28 mouse cellular contexts compared by ENCODE assay signal in genomic region chr1:106814864-106815263, GRCm38 (mm10). TPM values are rescaled to one million over a fixed set of nuclear protein-coding genes. Genes with fewer than 3 reads are reported as not detected.
A peak's percentile ranks its signal among the peaks of the same experiment; 100 is the strongest.
DNase-seq lines count a peak whose midpoint lies in the region; ATAC-seq and TF ChIP-seq lines count a peak whose summit lies in the region.
"Had no signal": no experiment of that assay in that cellular context is flagged by ENCODE, and none has a peak within 500 bp of the region (broad histone marks: within the 10 kb centered on the region; RNA-seq: fewer than 3 reads in every experiment).

No protein-coding gene starts in this region.

- ATAC-seq in intestine, postnatal 0 days, result no peak
- ATAC-seq: activated CD4-positive, CD25-positive, alpha-beta regulatory T cell, adult 4 months; forebrain, embryonic 15.5 days had no signal

- no peaks in the 10 kb centered on the region for H3K79me2 ChIP-seq in macrophage (ENCODE audit: inconsistent target)

- H3K9me3 ChIP-seq in intestine, postnatal 0 days (ENCODE audit: control insufficient read depth), result no peaks in the 10 kb centered on the region
- no peaks in the 10 kb centered on the region for H3K9me3 ChIP-seq in hindbrain, embryonic 10.5 days
- H3K9me3 ChIP-seq: embryonic facial prominence, embryonic 10.5 days; embryonic facial prominence, embryonic 13.5 days; forebrain, embryonic 12.5 days; forebrain, embryonic 15.5 days; heart, embryonic 10.5 days; heart, embryonic 13.5 days; hindbrain, embryonic 12.5 days; hindbrain, embryonic 15.5 days had no signal

- TF ChIP-seq POLR2A in bone marrow macrophage, adult 2 months (IDR thresholded peaks at IDR 0.05; ENCODE audit: borderline replicate concordance, low read depth, low read length), result no peak

- no peaks in the 10 kb centered on the region for H3K27me3 ChIP-seq in intestine, postnatal 0 days (replicated peaks; ENCODE audit: control insufficient read depth, insufficient read depth, low read length)
- H3K27me3 ChIP-seq in hindbrain, embryonic 10.5 days (ENCODE audit: insufficient read depth, poor library complexity, severe bottlenecking), result no peaks in the 10 kb centered on the region
- H3K27me3 ChIP-seq: embryonic facial prominence, embryonic 13.5 days; forebrain, embryonic 12.5 days; forebrain, embryonic 15.5 days; heart, embryonic 13.5 days; hindbrain, embryonic 12.5 days; hindbrain, embryonic 15.5 days had no signal

- peak overlapping the region; percentile 27; the same call in 1 of the 2 replicates for H3K4me3 ChIP-seq in bone marrow macrophage, adult 2 months (ENCODE audit: insufficient read depth, low read length)
- no peak overlapping the region; the same call in 1 of the 2 replicates for H3K4me3 ChIP-seq in macrophage (ENCODE audit: inconsistent target)
- H3K4me3 ChIP-seq in intestine, postnatal 0 days (ENCODE audit: low read depth, low read length), result no peak overlapping the region
- H3K4me3 ChIP-seq in hindbrain, embryonic 10.5 days, result no peak overlapping the region
- H3K4me3 ChIP-seq: embryonic facial prominence, embryonic 10.5 days; embryonic facial prominence, embryonic 13.5 days; erythroblast, embryonic 14.5 days; forebrain, embryonic 12.5 days; forebrain, embryonic 15.5 days; heart, adult 2 months; heart, embryonic 10.5 days; heart, embryonic 13.5 days; hindbrain, embryonic 12.5 days; hindbrain, embryonic 15.5 days had no signal

- peak overlapping the region; percentile 62 for H3K27ac ChIP-seq in bone marrow macrophage, adult 2 months (ENCODE audit: insufficient read depth, low read depth, low read length)
- peak overlapping the region; percentile 51 for H3K27ac ChIP-seq in macrophage
- H3K27ac ChIP-seq in intestine, postnatal 0 days (ENCODE audit: low read depth, low read length), result no peak overlapping the region
- no peak overlapping the region for H3K27ac ChIP-seq in hindbrain, embryonic 10.5 days
- H3K27ac ChIP-seq: embryonic facial prominence, embryonic 10.5 days; embryonic facial prominence, embryonic 13.5 days; forebrain, embryonic 12.5 days; forebrain, embryonic 15.5 days; heart, adult 2 months; heart, embryonic 10.5 days; heart, embryonic 13.5 days; hindbrain, embryonic 12.5 days; hindbrain, embryonic 15.5 days had no signal

- WGBS in macrophage (ENCODE audit: missing documents), result 16% methylated on average over 5 of the region's 5 CpGs
- WGBS in intestine, postnatal 0 days, result 57% methylated on average over 5 of the region's 5 CpGs
- 72% methylated on average over 5 of the region's 5 CpGs for WGBS in hindbrain, embryonic 10.5 days

- peaks cover 14% of the 10 kb centered on the region for H3K4me1 ChIP-seq in bone marrow macrophage, adult 2 months (ENCODE audit: control insufficient read depth, insufficient read depth, low read length)
- H3K4me1 ChIP-seq in intestine, postnatal 0 days (replicated peaks; ENCODE audit: control insufficient read depth, insufficient read depth, low read length), result no peaks in the 10 kb centered on the region
- no peaks in the 10 kb centered on the region for H3K4me1 ChIP-seq in hindbrain, embryonic 10.5 days (replicated peaks)
- H3K4me1 ChIP-seq: embryonic facial prominence, embryonic 10.5 days; embryonic facial prominence, embryonic 13.5 days; forebrain, embryonic 12.5 days; forebrain, embryonic 15.5 days; heart, embryonic 10.5 days; heart, embryonic 13.5 days; hindbrain, embryonic 12.5 days; hindbrain, embryonic 15.5 days had no signal

- no peak for TF ChIP-seq CTCF in bone marrow macrophage, adult 2 months (IDR thresholded peaks at IDR 0.05; ENCODE audit: low read depth, low read length)
- TF ChIP-seq CTCF in intestine, postnatal 0 days (IDR thresholded peaks at IDR 0.05; ENCODE audit: low read depth), result no peak

- H3K9ac ChIP-seq in intestine, postnatal 0 days (ENCODE audit: low read depth, low read length), result no peak overlapping the region
- H3K9ac ChIP-seq: embryonic facial prominence, embryonic 13.5 days; forebrain, embryonic 12.5 days; forebrain, embryonic 15.5 days; heart, embryonic 13.5 days; hindbrain, embryonic 12.5 days; hindbrain, embryonic 15.5 days had no signal

- DNase-seq in 3T3-L1 (ENCODE audit: low read depth, low spot score), result peak; percentile 42
- DNase-seq in layer of hippocampus, postnatal 10 days (ENCODE audit: low spot score in 2 of 2), result no peak
- DNase-seq in hindbrain, embryonic 10.5 days (ENCODE audit: low spot score), result no peak
- DNase-seq: adrenal gland, postnatal 10 days; adrenal gland, postnatal 36 days; cerebellum, adult 11 months; cerebellum, adult 2 months; cerebellum, adult 9-11 months; embryo, embryonic 11 days; gastrocnemius, postnatal 25 days; heart, adult 2 months; heart, postnatal 14 days; heart, postnatal 4 days; kidney, adult 11 months had no signal

- H3K4me2 ChIP-seq in intestine, postnatal 0 days (replicated peaks; ENCODE audit: low read depth), result no peak overlapping the region
- H3K4me2 ChIP-seq: embryonic facial prominence, embryonic 13.5 days; forebrain, embryonic 12.5 days; forebrain, embryonic 15.5 days; heart, embryonic 13.5 days; hindbrain, embryonic 12.5 days; hindbrain, embryonic 15.5 days had no signal

- H3K36me3 ChIP-seq in macrophage (ENCODE audit: inconsistent target), result no peaks in the 10 kb centered on the region
- H3K36me3 ChIP-seq in intestine, postnatal 0 days (ENCODE audit: control insufficient read depth, insufficient read depth), result no peaks in the 10 kb centered on the region
- H3K36me3 ChIP-seq in hindbrain, embryonic 10.5 days, result no peaks in the 10 kb centered on the region
- H3K36me3 ChIP-seq: embryonic facial prominence, embryonic 10.5 days; embryonic facial prominence, embryonic 13.5 days; forebrain, embryonic 12.5 days; forebrain, embryonic 15.5 days; heart, embryonic 10.5 days; heart, embryonic 13.5 days; hindbrain, embryonic 12.5 days; hindbrain, embryonic 15.5 days had no signal

RNA-seq across cellular contexts. Expression of gene Vps4b, which starts 18.3 kb away (rescaled TPM):
- 112 and 127 TPM in 2 replicates for polyA plus RNA-seq in bone marrow macrophage, adult 2 months (2012; ENCODE audit: insufficient read depth, insufficient read length, missing spikeins)
- total RNA-seq in macrophage (2018; cell fraction: chromatin; rRNA removed), result 100 to 1,000 TPM; 131 to 448 (median 234) TPM
- total RNA-seq in macrophage (2018; cell fraction: cytosol; rRNA removed), result 100 to 1,000 TPM; 102 to 127 (median 114) TPM
- total RNA-seq in macrophage (2018; cell fraction: nucleus; rRNA removed), result 100 to 1,000 TPM; 118 to 228 (median 151) TPM
- polyA plus RNA-seq in macrophage (2018), result 90.5 to 143 TPM (median 103 TPM) in 3 replicates
- polyA plus RNA-seq in intestine, postnatal 0 days (2015; fragmentation: Nextera tagmentation; extraction: Ambion mirVana), result 60.9 and 61.1 TPM in 2 replicates
- 10 to 100 TPM; 48.0 to 54.3 TPM for total RNA-seq in layer of hippocampus, postnatal 10 days (2021)
- polyA plus RNA-seq in hindbrain, embryonic 10.5 days (2016; fragmentation: Nextera tagmentation; extraction: Ambion mirVana), result 58.1 and 64.5 TPM in 2 replicates

RNA-seq across cellular contexts. Expression of gene Serpinb5, which starts 46.1 kb away (rescaled TPM):
- polyA plus RNA-seq in bone marrow macrophage, adult 2 months (2012; ENCODE audit: insufficient read depth, insufficient read length, missing spikeins), result not detected in 2 replicates
- not detected for total RNA-seq in macrophage (2018; cell fraction: chromatin; rRNA removed)
- not detected for total RNA-seq in macrophage (2018; cell fraction: cytosol; rRNA removed)
- not detected for total RNA-seq in macrophage (2018; cell fraction: nucleus; rRNA removed)
- not detected in 3 replicates for polyA plus RNA-seq in macrophage (2018)
- 0.38 and 0.75 TPM in 2 replicates for polyA plus RNA-seq in intestine, postnatal 0 days (2015; fragmentation: Nextera tagmentation; extraction: Ambion mirVana)
- total RNA-seq in layer of hippocampus, postnatal 10 days (2021), result not detected
- polyA plus RNA-seq in hindbrain, embryonic 10.5 days (2016; fragmentation: Nextera tagmentation; extraction: Ambion mirVana), result not detected in 2 replicates
- total RNA-seq: adrenal gland, postnatal 10 days; adrenal gland, postnatal 36 days; gastrocnemius, adult 8-10 months; gastrocnemius, postnatal 25 days; heart, adult 2 months; heart, postnatal 4 days had no signal
- polyA plus RNA-seq: activated CD4-positive, CD25-positive, alpha-beta regulatory T cell, adult 4 months; embryonic facial prominence, embryonic 10.5 days; erythroblast, embryonic 14.5 days; forebrain, embryonic 15.5 days; heart, embryonic 10.5 days; heart, embryonic 13.5 days had no signal

RNA-seq across cellular contexts. Expression of gene Kdsr, which starts 55.3 kb away (rescaled TPM):
- polyA plus RNA-seq in bone marrow macrophage, adult 2 months (2012; ENCODE audit: insufficient read depth, insufficient read length, missing spikeins), result 13.3 and 14.8 TPM in 2 replicates
- 10 to 100 TPM in 9 of 26 experiments, 1 to 10 TPM in 17; 1.8 to 19.6 (median 8.7) TPM for total RNA-seq in macrophage (2018; cell fraction: chromatin; rRNA removed)
- 1 to 10 TPM; 1.7 to 6.2 (median 3.1) TPM for total RNA-seq in macrophage (2018; cell fraction: cytosol; rRNA removed)
- total RNA-seq in macrophage (2018; cell fraction: nucleus; rRNA removed), result 10 to 100 TPM in 7 of 26 experiments, 1 to 10 TPM in 19; 2.9 to 15.0 (median 6.9) TPM
- polyA plus RNA-seq in macrophage (2018), result 2.6 to 3.9 TPM (median 3.1 TPM) in 3 replicates
- polyA plus RNA-seq in intestine, postnatal 0 days (2015; fragmentation: Nextera tagmentation; extraction: Ambion mirVana), result 10.8 and 11.3 TPM in 2 replicates
- 10 to 100 TPM; 21.8 to 25.5 TPM for total RNA-seq in layer of hippocampus, postnatal 10 days (2021)
- polyA plus RNA-seq in hindbrain, embryonic 10.5 days (2016; fragmentation: Nextera tagmentation; extraction: Ambion mirVana), result 6.6 and 8.0 TPM in 2 replicates

Comparison
In these comparisons a context has a peak if more than half of its experiments do, and no peak if none do; other contexts are left out.
1. H3K27ac ChIP-seq: peak in bone marrow macrophage, adult 2 months (single experiment) and macrophage (single experiment); none in intestine, postnatal 0 days (single experiment) and hindbrain, embryonic 10.5 days (single experiment).